Mouse (Mus musculus) right cerebral cortex, postnatal 25 days (tissue): Measurements from ENCODE around the gene Ubash3b.

ENCODE experiments used
- DNase-seq: peaks from one replicate; pipeline ENCODE4 v3.0.0; 2022

Gene Ubash3b

GRCm38 (mm10) chr9:41087831-41088383, 73.6 kb downstream of the Ubash3b start:
- no peak for DNase-seq

GRCm38 (mm10) chr9:41084191-41084901, 77.2 kb downstream of the Ubash3b start:
- no peak for DNase-seq

GRCm38 (mm10) chr9:41083386-41084055, 78.0 kb downstream of the Ubash3b start:
- DNase-seq: no peak

GRCm38 (mm10) chr9:41082891-41083290, 78.6 kb downstream of the Ubash3b start:
- DNase-seq: no peak

- no peak for DNase-seq
These were observed 80.6 kb downstream of the Ubash3b start for GRCm38 (mm10) chr9:41080877-41081276.

GRCm38 (mm10) chr9:41079428-41080155, 81.9 kb downstream of the Ubash3b start:
- no peak for DNase-seq

- peak; percentile 41 for DNase-seq
These were observed 83.3 kb downstream of the Ubash3b start for GRCm38 (mm10) chr9:41078198-41078597.

GRCm38 (mm10) chr9:41076150-41076549, 85.3 kb downstream of the Ubash3b start:
- no peak for DNase-seq

- no peak for DNase-seq
These were observed 86.0 kb downstream of the Ubash3b start for GRCm38 (mm10) chr9:41075528-41075927.

GRCm38 (mm10) chr9:41073196-41074009, 88.1 kb downstream of the Ubash3b start:
- DNase-seq: no peak

GRCm38 (mm10) chr9:41072786-41073185, 88.7 kb downstream of the Ubash3b start:
- no peak for DNase-seq

- DNase-seq: no peak
These were observed 89.5 kb downstream of the Ubash3b start for GRCm38 (mm10) chr9:41071906-41072511.

- no peak for DNase-seq
These were observed 90.7 kb downstream of the Ubash3b start for GRCm38 (mm10) chr9:41070761-41071181.

- DNase-seq: no peak
These were observed 92.0 kb downstream of the Ubash3b start for GRCm38 (mm10) chr9:41069509-41069908.

GRCm38 (mm10) chr9:41061446-41061845, 100.1 kb downstream of the Ubash3b start:
- DNase-seq: no peak

GRCm38 (mm10) chr9:41060617-41061016, 100.9 kb downstream of the Ubash3b start:
- no peak for DNase-seq

- no peak for DNase-seq
These were observed 102.5 kb downstream of the Ubash3b start for GRCm38 (mm10) chr9:41058765-41059535.

- DNase-seq: peak; percentile 88
These were observed 107.3 kb downstream of the Ubash3b start for GRCm38 (mm10) chr9:41054166-41054565.

- DNase-seq: no peak
These were observed 108.0 kb downstream of the Ubash3b start for GRCm38 (mm10) chr9:41053478-41053877.

GRCm38 (mm10) chr9:41051080-41051932, 110.2 kb downstream of the Ubash3b start:
- no peak for DNase-seq
